Mouse (Mus musculus): ENCODE data around the gene Pik3ap1. TPM values are rescaled to one million over a fixed set of nuclear protein-coding genes. Genes with fewer than 3 reads are reported as not detected.

Pik3ap1 gene
- polyA plus RNA-seq, 1 experiment from 2014 or later: 2.3 TPM

- H3K36me3 ChIP-seq (ENCODE audit: control insufficient read depth, insufficient read depth, low read length): no peaks in the 10 kb centered on the region
- no peak overlapping the region for H3K4me2 ChIP-seq (ENCODE audit: low read length)
- H3K4me1 ChIP-seq (ENCODE audit: control insufficient read depth, insufficient read depth, low read depth, low read length): no peaks in the 10 kb centered on the region
- no peaks in the 10 kb centered on the region for H3K27me3 ChIP-seq (replicated peaks; ENCODE audit: control insufficient read depth, insufficient read depth, low read length)
- no peak overlapping the region for H3K27ac ChIP-seq (ENCODE audit: low read depth, low read length)
- no peaks in the 10 kb centered on the region for H3K9me3 ChIP-seq (ENCODE audit: control insufficient read depth, low read length)
- no peak overlapping the region for H3K9ac ChIP-seq (ENCODE audit: low read depth, low read length)
- ATAC-seq: no peak
- 97% methylated on average over 5 of the region's 5 CpGs for WGBS
- H3K4me3 ChIP-seq (ENCODE audit: low read length): no peak overlapping the region
Observed at GRCm38 (mm10) chr19:41374658-41375057, 10.2 kb downstream of the Pik3ap1 start.

- Histone ChIP-seq H3K4me3 (ENCODE audit: low read length) (no peak overlapping the region), H3K36me3 (ENCODE audit: control insufficient read depth, insufficient read depth, low read length) (no peaks in the 10 kb centered on the region), H3K4me2 (ENCODE audit: low read length) (no peak overlapping the region), H3K27ac (ENCODE audit: low read depth, low read length) (no peak overlapping the region), H3K4me1 (ENCODE audit: control insufficient read depth, insufficient read depth, low read depth, low read length) (no peaks in the 10 kb centered on the region), H3K27me3 (replicated peaks; ENCODE audit: control insufficient read depth, insufficient read depth, low read length) (no peaks in the 10 kb centered on the region), H3K9ac (ENCODE audit: low read depth, low read length) (no peak overlapping the region), H3K9me3 (ENCODE audit: control insufficient read depth, low read length) (no peaks in the 10 kb centered on the region)
- 93% methylated on average over 4 of the region's 4 CpGs for WGBS
- ATAC-seq: no peak
Observed at GRCm38 (mm10) chr19:41372322-41372721, 12.6 kb downstream of the Pik3ap1 start.

DNA sequence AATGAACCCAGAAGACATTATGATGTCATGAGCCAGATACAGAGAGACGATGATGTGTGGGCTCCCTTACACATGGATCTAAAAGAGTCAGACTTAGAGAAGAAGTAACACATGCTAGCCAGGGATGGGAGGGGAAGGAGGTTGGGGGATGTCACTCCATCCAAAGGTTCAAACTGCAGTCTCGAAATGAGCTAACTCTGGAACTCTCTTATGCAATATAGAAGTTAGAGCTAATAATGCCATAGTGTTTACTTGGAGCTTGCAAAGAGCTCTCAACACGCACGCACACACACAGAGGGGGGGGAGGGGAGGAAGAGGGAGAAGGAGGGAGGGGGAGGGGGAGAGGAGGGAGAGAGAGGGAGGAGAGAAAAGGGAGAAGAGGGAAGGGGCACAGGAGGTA lies 13.5 kb downstream of the Pik3ap1 start:
- 82% methylated on average over 4 of the region's 4 CpGs for WGBS

GRCm38 (mm10) chr19:41369557-41370460 lies 15.1 kb downstream of the Pik3ap1 start:
- Histone ChIP-seq H3K27me3 (replicated peaks; ENCODE audit: control insufficient read depth, insufficient read depth, low read length) (no peaks in the 10 kb centered on the region), H3K9ac (ENCODE audit: low read depth, low read length) (no peak overlapping the region), H3K4me1 (ENCODE audit: control insufficient read depth, insufficient read depth, low read depth, low read length) (no peaks in the 10 kb centered on the region), H3K36me3 (ENCODE audit: control insufficient read depth, insufficient read depth, low read length) (no peaks in the 10 kb centered on the region), H3K4me3 (ENCODE audit: low read length) (no peak overlapping the region), H3K4me2 (ENCODE audit: low read length) (no peak overlapping the region), H3K9me3 (ENCODE audit: control insufficient read depth, low read length) (no peaks in the 10 kb centered on the region), H3K27ac (ENCODE audit: low read depth, low read length) (no peak overlapping the region)
- 83% methylated on average over 11 of the region's 11 CpGs for WGBS
- ATAC-seq: no peak

More for the DNA sequence above, 13.5 kb downstream of the Pik3ap1 start:
- Histone ChIP-seq H3K27me3 (replicated peaks; ENCODE audit: control insufficient read depth, insufficient read depth, low read length) (no peaks in the 10 kb centered on the region), H3K4me2 (ENCODE audit: low read length) (no peak overlapping the region), H3K36me3 (ENCODE audit: control insufficient read depth, insufficient read depth, low read length) (no peaks in the 10 kb centered on the region), H3K4me1 (ENCODE audit: control insufficient read depth, insufficient read depth, low read depth, low read length) (no peaks in the 10 kb centered on the region), H3K4me3 (ENCODE audit: low read length) (no peak overlapping the region), H3K9ac (ENCODE audit: low read depth, low read length) (no peak overlapping the region), H3K9me3 (ENCODE audit: control insufficient read depth, low read length) (no peaks in the 10 kb centered on the region), H3K27ac (ENCODE audit: low read depth, low read length) (no peak overlapping the region)
- ATAC-seq: no peak

GRCm38 (mm10) chr19:41366854-41367517 lies 17.9 kb downstream of the Pik3ap1 start:
- Histone ChIP-seq H3K27me3 (replicated peaks; ENCODE audit: control insufficient read depth, insufficient read depth, low read length) (no peaks in the 10 kb centered on the region), H3K4me1 (ENCODE audit: control insufficient read depth, insufficient read depth, low read depth, low read length) (no peaks in the 10 kb centered on the region), H3K9ac (ENCODE audit: low read depth, low read length) (no peak overlapping the region), H3K36me3 (ENCODE audit: control insufficient read depth, insufficient read depth, low read length) (no peaks in the 10 kb centered on the region), H3K27ac (ENCODE audit: low read depth, low read length) (no peak overlapping the region), H3K9me3 (ENCODE audit: control insufficient read depth, low read length) (no peaks in the 10 kb centered on the region), H3K4me3 (ENCODE audit: low read length) (no peak overlapping the region), H3K4me2 (ENCODE audit: low read length) (no peak overlapping the region)
- ATAC-seq: no peak
- WGBS: 89% methylated on average over 9 of the region's 9 CpGs

- Histone ChIP-seq H3K9ac (ENCODE audit: low read depth, low read length) (no peak overlapping the region), H3K27me3 (replicated peaks; ENCODE audit: control insufficient read depth, insufficient read depth, low read length) (no peaks in the 10 kb centered on the region), H3K4me2 (ENCODE audit: low read length) (no peak overlapping the region), H3K9me3 (ENCODE audit: control insufficient read depth, low read length) (no peaks in the 10 kb centered on the region), H3K4me3 (ENCODE audit: low read length) (no peak overlapping the region), H3K36me3 (ENCODE audit: control insufficient read depth, insufficient read depth, low read length) (no peaks in the 10 kb centered on the region), H3K27ac (ENCODE audit: low read depth, low read length) (no peak overlapping the region), H3K4me1 (ENCODE audit: control insufficient read depth, insufficient read depth, low read depth, low read length) (no peaks in the 10 kb centered on the region)
- WGBS: 88% methylated on average over 16 of the region's 16 CpGs
- ATAC-seq: no peak
Observed at GRCm38 (mm10) chr19:41366192-41366853, 18.6 kb downstream of the Pik3ap1 start.

DNA sequence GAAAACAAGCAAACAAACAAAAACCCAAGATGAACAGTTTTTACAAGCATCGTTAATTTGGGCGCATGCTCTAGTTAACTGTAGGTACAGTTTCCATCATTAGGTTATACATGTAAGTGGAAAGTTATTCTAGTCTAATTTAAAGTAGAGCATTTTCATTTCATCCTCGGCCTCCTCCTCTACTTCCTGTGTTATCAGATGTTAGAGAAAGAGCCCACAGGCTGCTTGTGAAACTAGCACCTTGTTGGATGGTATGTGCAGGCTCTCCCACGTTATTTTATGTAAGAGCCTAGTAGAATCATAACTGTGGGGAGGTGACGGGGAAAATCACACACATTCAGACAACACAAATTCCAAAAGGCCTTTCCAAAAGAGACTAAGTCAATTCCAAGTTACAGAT lies 19.3 kb downstream of the Pik3ap1 start:
- WGBS: 91% methylated on average over 5 of the region's 5 CpGs

GRCm38 (mm10) chr19:41364509-41364908 lies 20.4 kb downstream of the Pik3ap1 start:
- no peaks in the 10 kb centered on the region for H3K4me1 ChIP-seq (ENCODE audit: control insufficient read depth, insufficient read depth, low read depth, low read length)
- H3K36me3 ChIP-seq (ENCODE audit: control insufficient read depth, insufficient read depth, low read length): no peaks in the 10 kb centered on the region
- H3K4me2 ChIP-seq (ENCODE audit: low read length): no peak overlapping the region
- H3K9me3 ChIP-seq (ENCODE audit: control insufficient read depth, low read length): no peaks in the 10 kb centered on the region
- 88% methylated on average over 3 of the region's 3 CpGs for WGBS
- no peak overlapping the region for H3K27ac ChIP-seq (ENCODE audit: low read depth, low read length)
- no peak overlapping the region for H3K9ac ChIP-seq (ENCODE audit: low read depth, low read length)
- no peak overlapping the region for H3K4me3 ChIP-seq (ENCODE audit: low read length)
- no peak for ATAC-seq
- no peaks in the 10 kb centered on the region for H3K27me3 ChIP-seq (replicated peaks; ENCODE audit: control insufficient read depth, insufficient read depth, low read length)

More for the DNA sequence above, 19.3 kb downstream of the Pik3ap1 start:
- Histone ChIP-seq H3K4me1 (ENCODE audit: control insufficient read depth, insufficient read depth, low read depth, low read length) (no peaks in the 10 kb centered on the region), H3K27ac (ENCODE audit: low read depth, low read length) (no peak overlapping the region), H3K9ac (ENCODE audit: low read depth, low read length) (no peak overlapping the region), H3K36me3 (ENCODE audit: control insufficient read depth, insufficient read depth, low read length) (no peaks in the 10 kb centered on the region), H3K27me3 (replicated peaks; ENCODE audit: control insufficient read depth, insufficient read depth, low read length) (no peaks in the 10 kb centered on the region), H3K9me3 (ENCODE audit: control insufficient read depth, low read length) (no peaks in the 10 kb centered on the region), H3K4me2 (ENCODE audit: low read length) (no peak overlapping the region), H3K4me3 (ENCODE audit: low read length) (no peak overlapping the region)
- ATAC-seq: no peak

- no peak for ATAC-seq
- H3K4me2 ChIP-seq (ENCODE audit: low read length): no peak overlapping the region
- WGBS: 90% methylated on average over 2 of the region's 2 CpGs
Observed at GRCm38 (mm10) chr19:41362963-41363362, 21.9 kb downstream of the Pik3ap1 start.

More at GRCm38 (mm10) chr19:41362963-41363362, 21.9 kb downstream of the Pik3ap1 start:
- H3K9ac ChIP-seq (ENCODE audit: low read depth, low read length): no peak overlapping the region
- H3K27ac ChIP-seq (ENCODE audit: low read depth, low read length): no peak overlapping the region
- H3K36me3 ChIP-seq (ENCODE audit: control insufficient read depth, insufficient read depth, low read length): no peaks in the 10 kb centered on the region
- no peaks in the 10 kb centered on the region for H3K27me3 ChIP-seq (replicated peaks; ENCODE audit: control insufficient read depth, insufficient read depth, low read length)
- H3K4me1 ChIP-seq (ENCODE audit: control insufficient read depth, insufficient read depth, low read depth, low read length): no peaks in the 10 kb centered on the region
- H3K4me3 ChIP-seq (ENCODE audit: low read length): no peak overlapping the region
- H3K9me3 ChIP-seq (ENCODE audit: control insufficient read depth, low read length): no peaks in the 10 kb centered on the region

All from hindbrain, embryonic 16.5 days (tissue).